Mouse (Mus musculus) MEL (cell line): ENCODE data around the gene Cdh5. TPM values are rescaled to one million over a fixed set of nuclear protein-coding genes. Genes with fewer than 3 reads are reported as not detected.
"Not testable (repeated sequence)": the region's sequence is repeated elsewhere in the genome, so short reads cannot be mapped to it uniquely, and the experiment has no call there.

Experiments used
- DNase-seq: peaks from one replicate; pipeline ENCODE4 v3.0.0; 2011; ENCODE audit warnings: low read depth, low spot score
- H3K27ac ChIP-seq: 2 replicates; pipeline ENCODE4 v1.5.1; 2012; ENCODE audit warnings: low read depth, mild to moderate bottlenecking, control low read depth, low read length, moderate library complexity; ENCODE audit not compliant: control insufficient read depth
- H3K27me3 ChIP-seq, 2 experiments: fragments of 150-350 bp in 1 of 2; sonication (generic) in 1 of 2; 2 replicates each; pipeline ENCODE4 v1.6.1; 2012; ENCODE audit warnings: low read length in 2 of 2, mild to moderate bottlenecking in 2 of 2, improper control_type of control experiment in 1 of 2, moderate library complexity in 1 of 2; ENCODE audit not compliant: insufficient read depth in 2 of 2, control insufficient read depth in 1 of 2
- H3K36me3 ChIP-seq, 2 experiments: 2 replicates each; pipeline ENCODE4 v1.6.1; 2012 to 2014; ENCODE audit warnings: low read length in 2 of 2, improper control_type of control experiment in 1 of 2, inconsistent platforms in 1 of 2, mild to moderate bottlenecking in 1 of 2; ENCODE audit not compliant: insufficient read depth in 2 of 2, control insufficient read depth in 1 of 2
- H3K4me1 ChIP-seq, 2 experiments: fragments of 150-350 bp in 1 of 2; sonication (generic) in 1 of 2; 2 replicates each; pipeline ENCODE4 v1.6.1; 2012; ENCODE audit warnings: low read length in 2 of 2, improper control_type of control experiment in 1 of 2, mild to moderate bottlenecking in 1 of 2; ENCODE audit not compliant: insufficient read depth in 2 of 2, control insufficient read depth in 1 of 2
- H3K4me3 ChIP-seq, 2 experiments: fragments of 150-350 bp in 1 of 2; sonication (generic) in 1 of 2; 2 replicates each; pipeline ENCODE4 v1.5.1; 2012; ENCODE audit warnings: low read depth in 2 of 2, low read length in 2 of 2, mild to moderate bottlenecking in 2 of 2, moderate library complexity in 2 of 2, control low read depth in 1 of 2, improper control_type of control experiment in 1 of 2; ENCODE audit not compliant: control insufficient read depth in 1 of 2, insufficient read depth in 1 of 2
- H3K79me2 ChIP-seq: 2 replicates; pipeline ENCODE4 v1.6.1; 2012; ENCODE audit warnings: mild to moderate bottlenecking, low read length, moderate library complexity; ENCODE audit not compliant: control insufficient read depth, poor library complexity, insufficient read depth
- H3K9ac ChIP-seq: 2 replicates; pipeline ENCODE4 v1.6.1; 2012; ENCODE audit warnings: low read depth, mild to moderate bottlenecking, control low read depth, low read length, moderate library complexity; ENCODE audit not compliant: control insufficient read depth, poor library complexity, severe bottlenecking
- H3K9me3 ChIP-seq: fragments of 150-350 bp; sonication (generic); replicated peaks from 2 replicates; pipeline ENCODE4 v1.6.1; 2012; ENCODE audit warnings: mild to moderate bottlenecking, low read length, improper control_type of control experiment, moderate library complexity; ENCODE audit not compliant: insufficient read depth
- GATA1 ChIP-seq: IDR thresholded peaks from 2 replicates; pipeline ENCODE4 v1.6.1; 2011; ENCODE audit warnings: low read depth, low read length, improper control_type of control experiment
- KAT2A ChIP-seq: conservative IDR thresholded peaks from 2 replicates; pipeline ENCODE4 v1.6.1; 2012; ENCODE audit warnings: low read depth, low read length, improper control_type of control experiment, inconsistent platforms
- MEF2A ChIP-seq: IDR thresholded peaks from 2 replicates; pipeline ENCODE4 v1.6.1; 2014; ENCODE audit warnings: low read depth, mild to moderate bottlenecking, inconsistent platforms, low read length, improper control_type of control experiment; ENCODE audit not compliant: poor library complexity, insufficient replicate concordance, severe bottlenecking; ENCODE audit errors: extremely low read depth
- MYC ChIP-seq: IDR thresholded peaks from 2 replicates; pipeline ENCODE4 v1.6.1; 2011; ENCODE audit warnings: low read depth, mild to moderate bottlenecking, low read length, improper control_type of control experiment, moderate library complexity
- SIN3A ChIP-seq: IDR thresholded peaks from 2 replicates; pipeline ENCODE4 v1.6.1; 2012; ENCODE audit warnings: low read length, improper control_type of control experiment, inconsistent platforms
- SMC3 ChIP-seq: IDR thresholded peaks from 2 replicates; pipeline ENCODE4 v1.6.1; 2011; ENCODE audit warnings: low read depth, low read length, improper control_type of control experiment
- TAL1 ChIP-seq: IDR thresholded peaks from 2 replicates; pipeline ENCODE4 v1.6.1; 2012; ENCODE audit warnings: mild to moderate bottlenecking, inconsistent platforms, low read length, moderate library complexity, mixed read lengths
- TBP ChIP-seq: IDR thresholded peaks from 2 replicates; pipeline ENCODE4 v1.8.0; 2011; ENCODE audit warnings: low read depth, low read length, improper control_type of control experiment
- TCF12 ChIP-seq: IDR thresholded peaks from 2 replicates; pipeline ENCODE4 v1.6.1; 2014; ENCODE audit warnings: low read depth, mild to moderate bottlenecking, inconsistent platforms, low read length, improper control_type of control experiment, moderate library complexity
- UBTF ChIP-seq: IDR thresholded peaks from 2 replicates; pipeline ENCODE4 v1.6.1; 2012; ENCODE audit warnings: low read depth, mild to moderate bottlenecking, inconsistent platforms, low read length, improper control_type of control experiment, moderate library complexity, borderline replicate concordance; ENCODE audit not compliant: insufficient read depth
- ZKSCAN1 ChIP-seq: IDR thresholded peaks from 2 replicates; pipeline ENCODE4 v1.6.1; 2012; ENCODE audit warnings: low read depth, mild to moderate bottlenecking, inconsistent platforms, low read length, improper control_type of control experiment, moderate library complexity
- polyA plus RNA-seq, 2 experiments: library from polyadenylated mRNA; stranded (reverse) in 1 of 2; unstranded in 1 of 2; fragments of >175 nt in 1 of 2; fragments of >200 nt in 1 of 2; gene quantifications; 2 replicates each; pipeline versions ENCODE4 v1.2.1 to v1.2.4; 2012; ENCODE audit warnings: low replicate concordance in 2 of 2, low read depth in 1 of 2; ENCODE audit not compliant: insufficient read length in 2 of 2, insufficient read depth in 1 of 2, missing spikeins in 1 of 2
- total RNA-seq: library from RNA; depleted of rRNA; stranded (reverse); fragments of 300-350 nt; gene quantifications from 2 replicates; pipeline ENCODE4 v1.2.3, GENCODE M21; 2012

Gene Cdh5
- total and polyA plus RNA-seq, 3 experiments, result not detected

DNA sequence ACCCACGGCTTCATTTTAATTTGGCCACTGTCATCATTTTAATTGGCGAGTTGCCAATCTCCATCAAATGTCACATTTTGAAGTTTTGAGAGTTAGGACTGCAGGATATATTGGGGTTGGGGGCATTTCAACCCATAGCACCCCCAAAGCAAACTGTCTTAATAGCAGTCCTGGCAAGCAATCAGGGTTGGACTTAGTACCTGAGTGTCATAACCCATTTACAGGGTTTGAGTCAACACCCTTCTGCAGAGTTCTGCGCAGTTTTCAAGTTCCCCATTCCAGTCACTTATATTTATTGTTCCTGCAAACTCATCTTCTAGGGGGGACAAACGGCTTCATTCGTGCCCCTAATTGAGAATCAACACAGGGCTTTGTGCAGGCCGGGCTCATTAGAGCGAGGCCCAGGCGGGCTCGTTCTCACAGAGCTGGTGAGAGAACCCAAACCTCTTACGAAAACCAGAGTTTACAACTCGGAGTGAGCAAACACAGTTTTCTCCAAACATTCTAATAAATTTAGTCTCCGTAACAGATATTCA is 34.0 kb upstream of the Cdh5 start:
- TF ChIP-seq UBTF (no peak), TBP (no peak), TAL1 (no peak), KAT2A (no peak), SIN3A (no peak), ZKSCAN1 (no peak), MEF2A (no peak), TCF12 (no peak), MYC (no peak), SMC3 (no peak)
- TF ChIP-seq, all 39 proteins: peak for 0
- no peaks in the 10 kb centered on the region for H3K9me3 ChIP-seq
- H3K4me3 ChIP-seq, result no peak overlapping the region
- H3K36me3 ChIP-seq, result no peaks in the 10 kb centered on the region
- no peak overlapping the region for H3K27ac ChIP-seq
- no peak overlapping the region for H3K9ac ChIP-seq
- no peaks in the 10 kb centered on the region for H3K27me3 ChIP-seq
- no peaks in the 10 kb centered on the region for H3K4me1 ChIP-seq
- no peak for DNase-seq
- H3K79me2 ChIP-seq, result no peaks in the 10 kb centered on the region

DNA sequence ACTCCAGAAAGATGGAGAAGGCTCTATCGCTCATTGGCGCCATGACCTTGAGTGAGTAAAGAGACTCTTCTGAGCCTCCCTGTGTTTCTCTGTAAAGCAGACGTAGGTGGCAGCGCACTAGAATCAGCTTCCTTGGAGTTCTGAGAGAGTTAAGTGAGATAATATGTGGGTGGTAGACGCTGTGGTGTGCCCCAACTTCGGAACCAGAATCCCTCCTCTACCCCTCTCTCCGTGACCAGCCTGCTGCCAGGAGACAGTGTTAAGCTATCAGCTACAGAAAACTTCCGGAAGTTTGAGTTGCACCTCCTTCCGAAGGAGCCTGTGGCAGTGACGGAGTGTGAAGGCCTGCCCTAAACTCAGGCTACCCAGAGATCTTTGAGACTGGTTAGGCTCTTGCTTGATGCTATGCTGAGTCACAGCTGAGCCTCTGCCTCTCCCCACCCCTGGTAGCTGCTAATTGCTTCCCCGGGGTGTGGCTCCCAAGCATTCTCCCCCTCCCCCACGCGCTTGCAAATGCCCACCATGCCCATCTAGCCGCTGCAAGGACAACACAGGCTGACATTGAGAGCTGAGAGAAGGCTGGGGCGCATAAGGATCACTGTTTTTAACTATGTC is 32.9 kb upstream of the Cdh5 start:
- no peak overlapping the region for H3K9ac ChIP-seq
- no peaks in the 10 kb centered on the region for H3K79me2 ChIP-seq
- no peak overlapping the region for H3K27ac ChIP-seq
- TF ChIP-seq GATA1 (no peak), SIN3A (no peak)
- no peak for DNase-seq
- H3K4me3 ChIP-seq, result no peak overlapping the region
- H3K27me3 ChIP-seq, result no peaks in the 10 kb centered on the region
- no peaks in the 10 kb centered on the region for H3K9me3 ChIP-seq
- H3K36me3 ChIP-seq, result no peaks in the 10 kb centered on the region
- no peaks in the 10 kb centered on the region for H3K4me1 ChIP-seq

DNA sequence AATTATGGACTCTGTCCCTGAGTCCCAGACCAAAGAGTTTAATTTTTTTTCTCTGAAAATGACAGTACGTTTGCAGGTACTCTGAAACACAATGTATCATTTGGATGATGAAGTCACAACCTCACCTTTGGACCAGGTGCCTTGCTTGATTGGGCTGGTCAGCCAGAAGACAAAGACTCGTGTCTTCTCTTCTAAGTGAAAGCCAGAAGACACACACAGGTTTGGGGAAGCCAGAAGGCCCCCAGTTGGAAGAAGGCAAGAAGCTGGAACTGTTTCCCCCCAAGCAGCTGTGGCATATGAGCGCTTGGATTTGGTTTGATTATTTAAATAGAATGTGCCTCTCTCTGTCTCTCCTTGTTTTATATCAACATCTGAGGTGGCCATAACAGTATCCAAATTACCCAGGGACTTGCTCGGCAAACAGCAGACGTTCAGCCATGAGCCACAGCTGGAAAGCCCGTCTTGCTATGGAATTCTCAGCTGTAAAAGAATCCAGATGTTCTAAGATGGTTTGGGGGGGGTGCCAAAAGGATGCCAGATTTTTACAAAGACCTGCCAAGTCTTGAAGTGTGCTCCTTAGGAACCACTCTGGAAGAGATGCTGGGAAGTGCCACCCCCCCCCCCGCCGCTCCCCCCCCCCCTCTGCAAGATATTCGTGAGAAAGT is 31.1 kb upstream of the Cdh5 start:
- not testable (repeated sequence) for H3K27me3 ChIP-seq, DNase-seq, H3K4me1 ChIP-seq, H3K79me2 ChIP-seq, H3K27ac ChIP-seq, H3K36me3 ChIP-seq, H3K4me3 ChIP-seq, H3K9ac ChIP-seq, H3K9me3 ChIP-seq
